Mouse (Mus musculus) telencephalon, adult 2 months (tissue): Measurements from ENCODE around the gene Olfr697.
"Not testable (repeated sequence)": the region's sequence is repeated elsewhere in the genome, so short reads cannot be mapped to it uniquely, and the experiment has no call there.

Experiments
- DNase-seq: peaks from one replicate; pipeline ENCODE4 v3.0.0-alpha.2; 2011; ENCODE audit warnings: low read depth, low spot score

Gene Olfr697

GRCm38 (mm10) chr7:106742343-106742742 lies at the start of gene Olfr697:
Gene Olfr697 (minus strand): TSS chr7:106742443.
- DNase-seq = no peak

- DNase-seq = no peak
These were observed 46.1 kb upstream of the Olfr697 start for GRCm38 (mm10) chr7:106788330-106788729.

GRCm38 (mm10) chr7:106761008-106761407 lies 18.8 kb upstream of the Olfr697 start:
- DNase-seq = not testable (repeated sequence)

GRCm38 (mm10) chr7:106758800-106759199 lies 16.6 kb upstream of the Olfr697 start:
- no peak for DNase-seq

- DNase-seq = no peak
These were observed 13.1 kb upstream of the Olfr697 start, which contains the start of gene Olfr698 for GRCm38 (mm10) chr7:106755297-106755696. Gene Olfr698 (minus strand): TSS chr7:106755397.

- DNase-seq = no peak
These were observed 3.6 kb upstream of the Olfr697 start for GRCm38 (mm10) chr7:106745811-106746210.

GRCm38 (mm10) chr7:106737028-106737427 lies 5.2 kb downstream of the Olfr697 start:
- no peak for DNase-seq

GRCm38 (mm10) chr7:106733717-106734116 lies 8.5 kb downstream of the Olfr697 start:
- DNase-seq = no peak

- DNase-seq = not testable (repeated sequence)
These were observed 16.6 kb downstream of the Olfr697 start for GRCm38 (mm10) chr7:106725654-106726053.

- no peak for DNase-seq
These were observed 25.9 kb downstream of the Olfr697 start, which contains the start of gene Olfr695 for GRCm38 (mm10) chr7:106716296-106716695. Gene Olfr695 (minus strand): TSS chr7:106716396.

GRCm38 (mm10) chr7:106711463-106711862 lies 30.8 kb downstream of the Olfr697 start:
- DNase-seq = no peak

- DNase-seq = not testable (repeated sequence)
These were observed 34.5 kb downstream of the Olfr697 start for GRCm38 (mm10) chr7:106707705-106708104.

GRCm38 (mm10) chr7:106696891-106697290 lies 45.4 kb downstream of the Olfr697 start:
- DNase-seq = no peak

GRCm38 (mm10) chr7:106692976-106693375 lies 49.3 kb downstream of the Olfr697 start:
- DNase-seq = no peak

GRCm38 (mm10) chr7:106691714-106692113 lies 50.5 kb downstream of the Olfr697 start, which contains the start of gene Olfr694:
Gene Olfr694 (minus strand): TSS chr7:106691814.
- no peak for DNase-seq
